Mouse (Mus musculus) layer of hippocampus, postnatal 10 days (tissue): ENCODE measurements around the gene Mif4gd. TPM values are rescaled to one million over a fixed set of nuclear protein-coding genes. Genes with fewer than 3 reads are reported as not detected.
A peak's percentile ranks its signal among the peaks of the same experiment; 100 is the strongest.

ENCODE experiments used
- DNase-seq, 2 experiments: peaks; one replicate each; pipeline ENCODE4 v3.0.0; 2021; ENCODE audit warnings: low spot score in 2 of 2
- total RNA-seq, 2 experiments: library from RNA; stranded (reverse); gene quantifications; 2 replicates each; pipeline ENCODE4 v1.2.3; 2021

Mif4gd gene
- total RNA-seq, 2 experiments from 2014 or later, result 19.4 to 19.7 TPM

DNA sequence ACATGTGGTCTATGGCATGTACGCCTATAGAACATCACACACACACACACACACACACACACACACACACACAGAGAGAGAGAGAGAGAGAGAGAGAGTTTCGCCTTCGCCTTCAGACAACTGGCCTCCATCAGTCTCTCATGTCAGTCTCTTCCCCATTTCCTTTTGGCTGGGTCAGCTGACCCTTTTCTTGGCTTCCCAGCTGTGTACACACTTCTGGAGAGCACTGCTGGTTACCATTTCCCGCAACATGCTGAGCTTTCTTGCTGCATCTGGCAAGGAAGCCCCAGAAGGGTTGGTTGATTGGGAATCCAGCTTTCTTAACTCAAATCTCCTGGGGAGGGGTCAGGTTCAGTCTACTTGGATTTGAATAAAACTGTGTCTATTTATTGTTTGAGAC, 21.3 kb upstream of the Mif4gd start:
- DNase-seq, result no peak

DNA sequence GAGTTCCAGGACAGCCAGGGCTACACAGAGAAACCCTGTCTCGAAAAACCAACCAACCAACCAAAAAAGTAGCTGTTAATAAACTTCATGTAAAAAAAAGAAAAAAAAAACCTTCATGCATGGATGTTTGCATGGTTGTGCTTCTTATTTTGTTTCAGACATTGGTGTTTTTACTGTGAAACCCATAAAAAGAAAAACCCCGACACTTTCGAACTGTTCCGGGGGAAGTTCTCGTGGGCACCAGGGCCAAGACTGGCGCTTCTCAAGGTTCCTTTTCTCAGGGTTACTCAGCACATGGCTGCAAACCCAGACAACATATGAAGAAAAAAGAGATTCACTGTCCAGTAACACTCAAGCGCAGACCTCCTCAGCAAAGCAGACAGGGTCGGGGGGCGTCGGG, 20.1 kb upstream of the Mif4gd start:
- no peak for DNase-seq

DNA sequence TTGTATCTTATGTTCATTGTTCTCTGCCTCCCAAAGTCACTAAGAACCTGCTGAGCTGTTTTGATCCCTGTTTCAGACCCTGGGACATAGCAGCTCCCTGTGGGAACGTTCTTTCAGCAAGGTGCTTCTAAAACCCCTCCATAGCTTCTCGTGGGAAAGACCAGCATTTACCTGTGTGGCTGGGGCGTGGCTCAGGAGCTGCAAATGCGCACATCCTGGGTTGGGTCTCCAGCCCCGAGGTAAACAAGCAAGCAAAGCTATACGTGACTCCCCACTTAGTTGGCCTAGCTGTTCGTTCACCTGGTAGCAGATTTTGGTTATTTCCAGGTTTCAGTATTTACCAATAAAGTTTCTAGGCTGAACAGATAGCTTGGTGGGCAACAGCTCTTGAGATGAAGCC, 19.5 kb upstream of the Mif4gd start:
- DNase-seq, result no peak

DNA sequence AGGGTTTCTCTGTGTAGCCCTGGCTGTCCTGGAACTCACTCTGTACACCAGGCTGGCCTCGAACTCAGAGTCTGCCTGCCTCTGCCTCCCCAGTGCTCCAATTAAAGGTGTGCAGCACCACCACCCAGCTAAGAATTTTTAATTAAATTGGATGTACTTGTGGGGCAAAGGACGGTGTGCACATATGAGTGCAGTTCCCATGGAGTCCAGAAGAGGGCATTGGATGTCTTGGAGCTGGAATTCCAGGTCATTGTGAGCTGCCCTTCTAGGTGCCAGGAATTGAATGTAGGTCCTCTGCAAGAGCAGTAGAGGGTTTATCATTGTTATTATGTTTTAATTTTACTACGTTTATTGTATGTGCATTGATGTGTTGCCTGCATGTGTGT, 18.7 kb upstream of the Mif4gd start:
- no peak for DNase-seq

DNA sequence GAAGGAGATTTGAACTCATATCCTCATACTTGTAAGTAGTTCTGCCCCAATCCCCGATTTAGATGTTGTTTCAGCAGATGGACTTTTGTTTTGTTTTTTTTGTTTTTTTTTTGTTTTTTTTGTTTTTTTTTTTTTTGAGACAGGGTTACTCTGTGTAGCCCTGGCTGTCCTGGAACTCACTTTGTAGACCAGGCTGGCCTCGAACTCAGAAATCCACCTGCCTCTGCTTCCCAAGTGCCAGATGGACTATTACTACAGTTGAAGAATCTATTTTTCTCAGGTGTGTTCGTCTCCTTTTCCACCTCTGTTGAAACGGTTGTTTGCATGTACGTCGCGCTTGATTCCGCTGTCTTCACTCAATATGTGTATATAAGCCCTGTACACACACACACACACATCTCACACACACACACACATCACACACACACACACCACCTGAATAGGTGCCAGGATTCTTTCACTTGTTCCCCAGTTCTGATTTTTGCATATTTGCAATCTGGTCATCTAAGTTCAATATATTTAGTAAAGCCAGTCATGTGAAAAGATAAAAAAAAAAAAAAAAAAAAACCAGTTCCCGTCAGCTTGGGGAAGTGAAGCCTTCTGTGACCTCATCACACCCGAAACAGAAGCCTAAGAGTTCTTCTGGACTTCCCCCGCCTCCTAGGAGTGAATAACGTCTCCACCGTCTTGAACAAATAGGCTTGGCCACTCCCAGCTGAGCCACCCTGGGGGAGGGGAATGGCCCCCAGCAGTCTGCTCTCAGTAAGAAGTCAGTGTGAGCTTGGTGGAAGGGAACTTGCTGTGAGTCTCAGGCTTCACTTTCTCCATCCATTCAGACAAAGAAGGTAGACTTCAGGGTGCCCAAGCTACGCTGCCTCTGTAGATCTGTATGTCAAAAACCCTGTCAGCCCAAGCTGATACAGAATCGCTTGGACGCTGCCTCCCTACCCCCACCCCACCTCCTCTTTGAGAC, 18.0 kb upstream of the Mif4gd start:
- DNase-seq, result no peak

DNA sequence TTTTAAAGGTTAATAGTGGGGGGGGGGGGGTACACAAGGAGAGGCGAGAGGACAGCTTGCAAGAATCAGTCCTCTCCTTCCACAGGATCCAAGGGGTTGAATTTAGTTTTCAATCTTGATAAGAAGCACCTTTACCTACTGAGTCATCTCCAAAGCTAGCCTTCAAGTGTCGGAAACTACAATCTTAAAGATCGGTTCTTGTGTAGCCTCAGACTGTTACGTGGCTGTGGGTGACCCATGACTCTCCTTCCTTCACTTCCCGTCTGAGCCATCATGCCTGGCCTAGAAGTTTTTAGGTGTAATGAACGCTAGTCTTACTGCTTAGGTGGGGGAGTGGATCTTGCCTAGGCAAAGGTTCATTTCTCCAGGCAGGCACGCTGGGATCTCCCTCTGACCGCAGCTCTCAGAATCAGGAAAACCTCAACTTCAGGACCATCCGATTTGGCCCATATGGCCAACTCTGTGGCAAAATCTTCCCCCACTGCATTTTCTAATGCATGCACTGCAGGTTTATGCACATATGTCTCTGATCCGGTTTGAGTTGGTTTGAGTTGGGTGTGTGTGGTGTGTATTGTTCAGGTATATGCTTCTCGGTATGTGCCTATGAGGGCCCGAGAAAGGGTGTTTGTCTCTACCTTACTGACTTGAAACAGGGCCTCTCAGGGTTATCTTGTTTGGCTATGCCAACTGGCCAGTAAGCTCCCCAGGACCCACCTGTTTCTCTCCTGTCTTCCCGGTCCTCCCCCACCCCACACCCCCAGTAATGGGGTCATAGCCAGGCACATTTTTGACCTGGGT, 17.2 kb upstream of the Mif4gd start:
- no peak for DNase-seq

DNA sequence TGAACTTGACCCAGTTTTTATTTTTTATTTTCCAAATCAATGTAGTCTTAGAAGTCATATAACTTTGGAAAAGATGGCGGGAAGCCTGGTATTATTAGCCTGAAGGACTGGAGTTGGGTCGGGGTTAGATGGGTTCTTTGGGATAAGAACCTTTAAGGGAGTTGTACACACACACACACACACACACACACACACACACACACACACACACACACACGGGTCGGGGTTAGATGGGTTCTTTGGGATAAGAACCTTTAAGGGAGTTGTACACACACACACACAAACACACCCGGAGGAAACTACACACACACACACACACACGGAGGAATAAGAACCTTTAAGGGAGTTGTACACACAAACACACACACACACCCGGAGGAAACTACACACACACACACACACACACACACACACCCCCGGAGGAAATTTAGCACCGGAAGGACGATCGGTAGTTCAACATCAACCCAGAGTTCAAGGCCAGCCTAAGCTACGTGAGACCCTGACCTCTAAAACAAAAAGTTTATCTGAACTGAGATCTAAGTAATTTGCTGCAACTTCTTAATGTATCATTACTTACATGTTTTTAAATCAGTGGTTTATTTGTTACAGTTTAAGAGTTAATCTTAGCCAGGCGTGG, 15.8 kb upstream of the Mif4gd start:
- DNase-seq, result no peak

DNA sequence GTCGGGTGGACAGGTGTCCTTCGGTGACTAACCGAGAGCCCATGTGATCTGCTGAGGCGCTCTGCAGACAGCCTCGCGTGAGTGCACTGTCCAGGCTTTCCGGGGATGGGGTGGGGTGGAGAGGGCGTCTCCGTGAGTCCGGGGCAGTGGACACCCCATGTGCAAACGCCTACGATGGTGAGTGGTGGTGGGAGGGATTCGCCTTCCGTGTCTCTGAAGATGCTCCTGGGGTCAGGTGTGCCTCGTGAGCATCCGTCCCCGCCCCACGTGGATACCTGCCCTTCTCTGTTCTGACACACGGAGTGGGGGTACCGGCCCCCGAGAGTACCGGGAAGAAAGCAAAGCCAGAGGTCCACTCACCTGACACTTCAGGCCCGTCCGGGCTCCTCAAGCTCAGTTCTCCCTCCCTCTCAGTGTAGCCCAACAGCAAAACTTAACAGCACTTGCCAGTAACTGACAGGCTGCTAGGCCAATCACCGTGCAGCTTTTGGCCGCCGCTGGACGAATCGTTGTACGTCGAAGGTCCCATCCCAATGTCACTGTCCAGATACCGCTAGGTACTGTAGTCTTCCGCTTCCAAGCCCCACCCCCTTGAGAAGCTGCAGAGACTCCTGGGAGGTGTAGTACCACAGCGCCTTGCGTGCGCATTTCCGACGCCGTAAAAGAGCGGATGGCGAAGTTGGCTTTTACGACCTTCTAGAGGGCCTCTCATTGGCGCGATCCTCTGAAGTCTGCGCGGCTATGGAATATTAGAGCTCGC, 15.1 kb upstream of the Mif4gd start, which contains the start of gene Slc25a19:
TSS of gene Slc25a19 (minus strand) at position 591 of the 760 bp plus-strand sequence.
- DNase-seq, result peak; percentile 97 to 98

DNA sequence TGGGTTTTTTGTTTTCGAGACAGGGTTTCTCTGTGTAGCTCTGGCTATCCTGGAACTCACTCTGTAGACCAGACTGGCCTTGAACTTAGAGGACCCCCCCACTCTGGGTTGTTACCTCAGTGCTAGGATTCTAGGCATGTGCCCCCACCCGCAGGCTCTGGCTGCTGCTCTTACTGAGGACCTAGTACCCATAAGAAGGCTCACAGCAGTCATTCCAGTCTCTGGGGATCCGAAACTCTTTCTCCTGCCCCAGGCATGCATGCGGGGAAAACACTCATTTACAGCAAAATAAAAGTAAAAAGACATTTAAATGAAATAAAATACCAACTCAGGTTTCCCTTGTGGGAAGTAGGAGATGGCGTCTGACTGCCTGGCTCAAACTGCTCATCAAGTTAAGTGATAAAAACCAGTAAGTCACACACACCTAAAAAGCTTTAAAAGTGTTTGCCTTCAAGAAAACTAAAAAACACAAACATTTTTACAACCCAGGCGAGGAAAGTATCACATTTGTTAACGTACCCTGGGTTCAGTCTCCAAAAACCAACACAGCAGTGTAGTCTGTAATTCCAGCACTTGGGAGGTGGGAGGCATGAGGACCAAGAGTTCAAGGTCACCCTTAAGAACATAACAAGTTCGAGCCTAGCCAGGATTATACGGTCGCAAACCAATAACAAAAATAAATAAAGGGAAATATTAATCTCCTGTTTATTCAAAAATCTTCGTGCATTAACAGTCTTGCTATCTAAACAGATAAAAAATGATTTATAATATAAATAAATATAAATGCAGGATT, 14.3 kb upstream of the Mif4gd start:
- no peak for DNase-seq

DNA sequence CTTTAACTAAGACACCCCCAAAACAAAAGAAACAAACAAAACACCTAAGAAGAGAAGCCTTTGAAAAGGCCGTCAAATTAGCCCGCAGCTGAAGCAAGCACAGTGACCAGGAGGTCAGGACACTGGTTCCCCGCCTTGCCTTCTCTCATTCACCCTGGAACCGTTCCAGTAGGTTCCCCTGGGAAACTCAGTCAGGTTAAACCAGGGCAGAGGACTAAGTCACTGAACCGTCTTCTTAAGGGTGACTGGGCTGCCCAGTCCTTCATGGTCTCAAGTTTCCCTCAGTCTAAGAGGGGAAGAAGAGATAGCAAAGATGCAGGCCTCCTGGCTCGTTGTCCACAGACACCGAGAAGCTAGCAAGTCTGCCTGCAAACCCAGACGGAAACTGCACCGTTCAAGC, 13.1 kb upstream of the Mif4gd start:
- DNase-seq, result no peak

DNA sequence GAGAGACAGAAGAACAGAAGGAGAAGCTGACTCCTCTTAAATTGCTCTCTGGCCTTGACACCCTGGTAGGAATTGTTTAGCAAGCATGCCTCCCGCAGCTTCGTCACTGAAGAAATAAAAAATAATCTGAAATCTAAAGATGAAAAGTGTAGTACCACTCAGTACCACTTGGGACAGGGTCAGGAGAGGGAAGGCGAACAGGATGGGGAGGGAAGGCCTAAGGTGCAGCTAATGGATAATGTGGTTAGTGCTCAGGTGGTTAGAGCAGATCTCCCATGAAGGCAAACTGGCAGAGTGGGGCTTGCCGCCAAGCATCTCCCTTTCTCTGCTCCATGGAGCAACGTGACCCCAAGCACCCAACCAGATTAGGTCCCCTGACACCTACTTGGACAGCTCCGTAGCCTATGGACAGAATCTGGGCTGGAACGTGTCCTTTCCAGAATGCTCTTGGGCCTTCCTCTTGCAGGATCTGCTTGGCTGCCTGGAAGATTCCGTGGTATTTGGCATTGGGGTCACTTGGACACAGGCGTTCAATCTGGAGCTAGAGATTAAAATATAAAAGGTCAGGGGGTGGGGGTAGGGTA, 10.8 kb upstream of the Mif4gd start:
- no peak for DNase-seq

DNA sequence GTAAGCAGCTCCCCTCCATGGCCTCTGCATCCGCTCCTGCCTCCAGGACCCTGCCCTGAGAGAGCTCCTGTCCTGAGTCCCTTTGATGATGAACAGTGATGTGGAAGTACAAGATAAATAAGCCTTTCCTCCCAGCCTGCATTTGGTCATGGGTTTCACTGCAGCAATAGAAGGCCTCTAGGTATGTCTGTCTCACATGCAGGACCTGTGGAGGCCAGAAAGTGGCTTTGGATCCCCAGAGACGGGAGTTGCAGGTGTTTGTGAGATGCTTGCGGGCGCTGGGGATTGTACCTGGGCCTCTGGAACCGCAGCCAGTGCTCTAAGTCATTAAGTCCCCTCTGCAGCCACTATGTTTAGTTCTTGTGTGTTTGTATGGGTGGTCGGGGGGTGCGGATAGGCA, 7.2 kb upstream of the Mif4gd start:
- no peak for DNase-seq

DNA sequence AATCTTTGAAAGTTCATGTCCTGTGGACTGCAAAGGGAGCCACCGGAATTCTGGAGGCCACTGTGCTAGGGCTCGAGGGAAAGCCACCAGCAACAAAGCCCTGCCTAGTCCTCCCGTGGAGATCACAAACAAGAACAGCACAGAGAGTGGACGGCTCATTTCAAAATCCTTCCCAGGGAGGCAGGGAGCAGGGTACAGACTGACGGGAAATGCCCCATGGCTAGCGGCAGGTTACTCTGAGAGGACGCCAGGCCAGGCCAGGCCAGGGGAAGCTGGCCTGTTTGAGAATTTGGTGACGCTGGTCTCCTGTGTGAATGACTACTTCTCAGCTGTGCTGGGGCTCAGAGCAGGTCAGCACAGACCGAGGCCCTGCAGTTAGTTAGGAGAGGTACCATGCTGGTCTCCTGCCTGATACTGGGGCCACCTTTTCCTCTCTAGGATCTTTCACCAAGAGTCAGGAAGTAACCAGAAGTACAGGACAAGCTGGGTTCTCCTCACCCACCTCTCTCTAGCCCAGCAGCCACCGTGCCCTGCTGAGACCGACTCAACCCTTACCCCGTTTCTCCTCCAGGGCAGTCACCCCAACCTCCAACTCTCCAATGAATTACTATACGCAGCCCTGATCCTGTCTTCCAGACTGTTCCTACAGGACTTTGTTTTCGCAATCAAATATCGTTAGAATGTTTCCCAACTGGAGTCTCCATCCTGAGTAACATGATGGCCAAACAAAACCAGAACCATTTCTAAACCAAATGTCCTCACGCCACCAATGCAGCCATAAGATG, 6.2 kb upstream of the Mif4gd start:
- no peak for DNase-seq

DNA sequence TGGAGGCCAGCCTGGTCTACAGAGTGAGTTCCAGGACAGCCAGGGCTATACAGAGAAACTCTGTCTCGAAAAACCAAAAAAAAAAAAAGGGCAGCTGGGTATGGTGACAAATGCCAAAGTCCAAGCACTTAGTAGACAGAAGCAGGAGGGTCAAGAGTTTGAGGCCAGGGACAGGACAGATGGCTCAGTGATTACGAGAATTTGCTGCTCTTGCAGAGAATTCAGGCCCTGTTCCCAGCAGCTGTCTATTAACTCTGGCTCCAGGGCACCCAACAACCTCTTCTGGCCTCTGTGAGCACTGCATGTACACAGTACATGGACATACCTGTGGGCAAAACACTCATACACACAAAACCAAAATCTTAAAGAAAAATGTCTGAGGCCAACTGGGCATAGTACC, 5.2 kb upstream of the Mif4gd start:
- no peak for DNase-seq

DNA sequence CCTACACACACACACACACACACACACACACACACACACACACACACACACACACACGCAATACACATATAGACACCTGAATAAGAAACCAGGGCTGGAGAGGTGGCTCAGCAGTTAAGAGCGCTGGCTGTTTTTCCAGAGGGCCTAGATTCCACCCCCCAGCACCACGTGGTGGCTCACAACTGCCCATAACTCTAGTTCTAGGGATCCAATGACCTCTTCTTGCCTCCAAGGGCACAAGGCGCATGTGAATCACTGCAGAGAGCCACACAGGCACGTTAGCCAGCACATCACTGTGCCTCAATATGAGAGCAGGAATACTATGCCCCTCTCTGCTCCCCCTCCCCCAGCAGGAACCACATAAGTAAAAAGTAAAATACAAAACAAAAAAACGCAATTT, 4.1 kb upstream of the Mif4gd start:
- DNase-seq, result no peak

DNA sequence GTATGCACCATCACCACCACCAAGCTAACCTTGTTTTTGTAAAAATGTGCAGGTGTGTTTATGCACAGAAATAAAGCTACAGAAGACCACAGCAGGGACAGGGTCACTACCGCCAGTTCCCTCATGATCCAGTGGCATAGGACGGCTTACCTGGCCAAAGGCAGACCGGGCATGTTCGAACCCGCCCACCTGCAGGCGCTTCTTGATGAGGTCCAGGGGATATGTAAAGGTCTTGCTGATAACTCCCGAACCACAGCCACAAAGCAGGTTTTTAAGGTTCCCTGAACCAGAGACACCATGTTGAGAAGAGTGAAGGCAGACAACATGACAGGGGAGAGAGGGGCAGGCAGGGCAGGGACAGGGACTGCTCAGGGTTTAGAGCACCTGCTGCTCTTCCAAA, 3.6 kb upstream of the Mif4gd start:
- no peak for DNase-seq

DNA sequence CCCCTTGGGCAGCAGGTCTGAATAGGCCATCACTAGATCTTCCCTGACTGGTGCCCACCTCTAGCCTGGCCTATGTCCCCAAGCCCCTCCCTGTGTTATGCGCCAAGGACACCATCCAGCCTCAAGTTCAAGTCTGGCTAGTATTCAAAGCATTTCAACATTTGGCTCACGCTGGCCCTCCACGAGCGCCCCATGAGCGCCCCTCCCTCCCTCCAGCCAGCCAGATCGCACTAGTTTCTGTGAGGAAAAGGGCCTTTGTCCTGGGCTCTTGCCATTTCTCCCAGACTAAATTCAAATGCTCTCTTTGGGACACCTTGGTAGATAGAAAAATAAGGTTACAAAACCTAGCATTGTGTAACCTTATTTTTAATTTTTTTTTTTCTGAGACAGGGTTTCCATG, 3.1 kb upstream of the Mif4gd start:
- no peak for DNase-seq

DNA sequence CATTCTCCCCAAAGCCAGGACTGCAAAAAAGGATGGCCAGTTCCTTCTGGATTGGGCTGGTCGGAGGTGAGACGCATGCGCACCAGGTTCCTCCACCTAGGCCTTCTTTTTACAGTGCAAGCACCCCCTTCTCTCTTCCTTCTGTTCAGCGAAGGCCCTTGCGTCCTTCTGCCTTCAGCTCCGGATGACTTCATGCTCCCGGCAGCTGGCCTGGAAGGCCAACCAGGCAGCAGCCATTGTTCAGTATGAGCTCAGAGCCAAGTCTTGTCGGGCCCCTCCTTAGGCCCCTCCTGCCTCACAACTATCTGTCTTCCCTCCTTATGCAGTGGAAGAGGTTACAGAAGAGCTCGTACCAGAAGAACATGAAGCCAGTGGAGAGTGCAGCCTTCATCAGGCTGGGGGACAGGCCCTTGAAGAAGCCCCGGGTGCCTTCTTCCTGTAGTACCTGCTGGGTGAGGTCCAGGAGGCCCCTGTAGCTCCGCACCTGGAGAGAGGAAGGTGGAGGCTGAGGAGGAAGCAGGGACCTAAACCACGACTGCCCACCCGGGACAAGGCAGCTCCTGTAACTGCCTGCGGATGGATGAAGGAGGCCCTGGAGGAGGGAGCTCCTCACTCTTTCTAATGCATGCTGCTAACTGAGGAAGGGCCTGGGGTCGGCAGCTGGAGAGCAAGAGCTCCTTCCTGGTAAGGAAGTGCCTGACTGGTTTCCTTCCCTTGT, 2.5 kb upstream of the Mif4gd start:
- no peak for DNase-seq
